Mouse (Mus musculus) heart, adult 2 months (tissue): ENCODE measurements at regions not wholly inside any gene's neighbourhood (a gene's known extent, or its start where the extent isn't known, plus 50 kb on each side); places are given as distances from the start of the nearest gene placed in this dataset.

Experiments
- CTCF ChIP-seq: fragments of 200-600 bp; IDR thresholded peaks from 2 replicates; pipeline ENCODE4 v1.8.1; 2022; ENCODE audit warnings: antibody characterized with exemption, mild to moderate bottlenecking, moderate library complexity
- EP300 ChIP-seq: fragments of 200-500 bp; IDR thresholded peaks from 2 replicates; pipeline ENCODE4 v1.6.1; 2011; ENCODE audit warnings: low read depth, low read length, control low read depth; ENCODE audit not compliant: insufficient read depth
- POLR2A ChIP-seq: fragments of 200-500 bp; IDR thresholded peaks from 2 replicates; pipeline ENCODE4 v1.6.1; 2011; ENCODE audit warnings: mild to moderate bottlenecking, low read depth, low read length, control low read depth; ENCODE audit not compliant: insufficient read depth

GRCm38 (mm10) chr14:46702669-46703435 is 57.5 kb upstream of the Cdkn3 start:
- TF ChIP-seq CTCF (peak; percentile 69), POLR2A (no peak), EP300 (no peak)
